Mouse (Mus musculus): ENCODE measurements around the gene Sh2b3.

DNA sequence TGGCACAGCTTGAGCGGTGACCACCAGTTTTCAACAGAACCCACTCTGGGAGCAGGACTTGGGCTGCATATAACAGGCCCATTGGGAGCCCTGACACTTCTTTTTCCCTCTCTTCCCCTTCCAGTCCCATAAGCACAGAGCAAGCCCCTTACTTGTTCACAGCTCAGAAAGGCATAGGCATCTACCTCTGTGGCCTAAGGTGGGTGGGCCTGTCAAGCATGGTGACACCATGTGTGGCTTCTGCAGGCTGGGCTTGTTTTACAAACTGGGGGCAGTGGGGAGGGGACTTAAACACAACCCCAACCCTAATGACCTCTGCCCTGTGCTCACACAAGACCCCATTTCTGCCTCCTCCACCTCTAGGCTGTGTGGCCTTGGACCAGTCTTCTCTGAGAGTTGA, 13.8 kb downstream of the Sh2b3 start:
- TF ChIP-seq CTCF (IDR thresholded peaks at IDR 0.05; ENCODE audit: borderline replicate concordance, extremely low read depth, insufficient read depth, insufficient read length) (no peak), POLR2A (IDR thresholded peaks at IDR 0.05; ENCODE audit: borderline replicate concordance, extremely low read depth, insufficient read depth, insufficient read length, poor library complexity, severe bottlenecking) (no peak)

All from brain, embryonic 14.5 days (tissue).